Mouse (Mus musculus) kidney, embryonic 16.5 days (tissue): ENCODE data around the gene Ryk. TPM values are rescaled to one million over a fixed set of nuclear protein-coding genes. Genes with fewer than 3 reads are reported as not detected.
A peak's percentile ranks its signal among the peaks of the same experiment; 100 is the strongest.

Experiments used
- ATAC-seq: fragments of 200-750 bp; cut with Nextera tagmentation; 2 replicates; pipeline ENCODE4 v1.8.0; 2017; ENCODE audit warnings: moderate TSS enrichment; ENCODE audit not compliant: low FRiP score, low TSS enrichment
- H3K27ac ChIP-seq: fragments of 300-500 bp; sonication (generic); 2 replicates; pipeline ENCODE4 v1.5.1; 2014; ENCODE audit warnings: low read length
- H3K27me3 ChIP-seq: fragments of 300-500 bp; sonication (generic); 2 replicates; pipeline ENCODE4 v1.6.1; 2014; ENCODE audit warnings: low read length, control low read depth, mixed read lengths; ENCODE audit not compliant: insufficient read depth
- H3K36me3 ChIP-seq: fragments of 300-500 bp; sonication (generic); 2 replicates; pipeline ENCODE4 v1.6.1; 2014; ENCODE audit warnings: low read length, control low read depth, mixed read lengths; ENCODE audit not compliant: insufficient read depth
- H3K4me1 ChIP-seq: fragments of 300-500 bp; sonication (generic); 2 replicates; pipeline ENCODE4 v1.6.1; 2014; ENCODE audit warnings: low read length, control low read depth, mixed read lengths; ENCODE audit not compliant: insufficient read depth
- H3K4me2 ChIP-seq: fragments of 300-500 bp; sonication (generic); replicated peaks from 2 replicates; pipeline ENCODE4 v1.6.1; 2014; ENCODE audit warnings: low read depth, low read length
- H3K4me3 ChIP-seq: fragments of 300-500 bp; sonication (generic); 2 replicates; pipeline ENCODE4 v1.5.1; 2014; ENCODE audit warnings: mild to moderate bottlenecking, low read length
- H3K9ac ChIP-seq: fragments of 300-500 bp; sonication (generic); replicated peaks from 2 replicates; pipeline ENCODE4 v1.6.1; 2014; ENCODE audit warnings: low read length
- H3K9me3 ChIP-seq: fragments of 300-500 bp; sonication (generic); 2 replicates; pipeline ENCODE4 v1.6.1; 2016; ENCODE audit warnings: low read length, control low read depth
- WGBS: fragments of 180-500 bp; shearing (Covaris S2); extraction: QIAGEN DNeasy Blood & Tissue Kit; methylation state at CpG from one replicate; pipeline ENCODE4 v1.1.7; 2014; 5-methylcytosine and 5-hydroxymethylcytosine counted together
- polyA plus RNA-seq: library from polyadenylated mRNA; unstranded; fragments of >200 nt; fragmentation: Nextera tagmentation; extraction: Ambion mirVana; gene quantifications from 2 replicates; pipeline ENCODE4 v1.2.1, GENCODE M21; 2015

Ryk gene
- polyA plus RNA-seq, result 17.0 and 18.5 TPM in 2 replicates

GRCm38 (mm10) chr9:102834742-102835591 is at the start of gene Ryk:
Gene Ryk, plus strand, starts transcription at chr9:102834917.
- ATAC-seq, result peak; percentile 83
- Histone ChIP-seq H3K4me3 (peak within 1 kb of the TSS; percentile 67), H3K4me2 (peak within 1 kb of the TSS; percentile 63), H3K36me3 (no peaks in the 10 kb centered on the region), H3K9ac (peak within 1 kb of the TSS; percentile 97), H3K4me1 (peaks cover 39% of the 10 kb centered on the region), H3K27ac (peak within 1 kb of the TSS; percentile 88), H3K9me3 (no peaks in the 10 kb centered on the region), H3K27me3 (no peaks in the 10 kb centered on the region)
- under 1% methylated on average over 82 of the region's 119 CpGs for WGBS

GRCm38 (mm10) chr9:102789491-102789890 is 45.2 kb upstream of the Ryk start:
- H3K4me1 ChIP-seq, result peaks cover 10% of the 10 kb centered on the region; the same call in 1 of the 2 replicates
- no peak for ATAC-seq

GRCm38 (mm10) chr9:102791845-102792244 is 42.9 kb upstream of the Ryk start:
- ATAC-seq, result no peak
- Histone ChIP-seq H3K9ac (no peak overlapping the region), H3K27ac (no peak overlapping the region), H3K36me3 (no peaks in the 10 kb centered on the region), H3K4me3 (no peak overlapping the region), H3K4me2 (peak overlapping the region; percentile 30; the same call in 1 of the 2 replicates), H3K27me3 (no peaks in the 10 kb centered on the region), H3K9me3 (no peaks in the 10 kb centered on the region), H3K4me1 (peaks cover 7% of the 10 kb centered on the region; the same call in 1 of the 2 replicates)
- 51% methylated on average over 9 of the region's 9 CpGs for WGBS

More at GRCm38 (mm10) chr9:102789491-102789890, 45.2 kb upstream of the Ryk start:
- no peak overlapping the region for H3K9ac ChIP-seq
- H3K36me3 ChIP-seq, result no peaks in the 10 kb centered on the region
- WGBS, result 68% methylated on average over 3 of the region's 3 CpGs
- H3K27me3 ChIP-seq, result no peaks in the 10 kb centered on the region
- no peaks in the 10 kb centered on the region for H3K9me3 ChIP-seq
- no peak overlapping the region for H3K27ac ChIP-seq
- no peak overlapping the region for H3K4me2 ChIP-seq
- no peak overlapping the region for H3K4me3 ChIP-seq

GRCm38 (mm10) chr9:102792836-102793235 is 41.9 kb upstream of the Ryk start:
- Histone ChIP-seq H3K9me3 (no peaks in the 10 kb centered on the region), H3K36me3 (no peaks in the 10 kb centered on the region), H3K4me2 (no peak overlapping the region), H3K27ac (no peak overlapping the region), H3K27me3 (no peaks in the 10 kb centered on the region), H3K4me1 (peaks cover 7% of the 10 kb centered on the region; the same call in 1 of the 2 replicates), H3K9ac (no peak overlapping the region), H3K4me3 (no peak overlapping the region)
- no peak for ATAC-seq
- WGBS, result 73% methylated on average over 14 of the region's 15 CpGs

GRCm38 (mm10) chr9:102793286-102793809 is 41.4 kb upstream of the Ryk start:
- H3K27ac ChIP-seq, result no peak overlapping the region
- H3K4me2 ChIP-seq, result no peak overlapping the region
- ATAC-seq, result no peak
- 72% methylated on average over 12 of the region's 12 CpGs for WGBS
- H3K4me1 ChIP-seq, result peaks cover 7% of the 10 kb centered on the region; the same call in 1 of the 2 replicates
- H3K9ac ChIP-seq, result no peak overlapping the region
- H3K4me3 ChIP-seq, result no peak overlapping the region
- no peaks in the 10 kb centered on the region for H3K36me3 ChIP-seq
- H3K27me3 ChIP-seq, result no peaks in the 10 kb centered on the region
- H3K9me3 ChIP-seq, result no peaks in the 10 kb centered on the region

DNA sequence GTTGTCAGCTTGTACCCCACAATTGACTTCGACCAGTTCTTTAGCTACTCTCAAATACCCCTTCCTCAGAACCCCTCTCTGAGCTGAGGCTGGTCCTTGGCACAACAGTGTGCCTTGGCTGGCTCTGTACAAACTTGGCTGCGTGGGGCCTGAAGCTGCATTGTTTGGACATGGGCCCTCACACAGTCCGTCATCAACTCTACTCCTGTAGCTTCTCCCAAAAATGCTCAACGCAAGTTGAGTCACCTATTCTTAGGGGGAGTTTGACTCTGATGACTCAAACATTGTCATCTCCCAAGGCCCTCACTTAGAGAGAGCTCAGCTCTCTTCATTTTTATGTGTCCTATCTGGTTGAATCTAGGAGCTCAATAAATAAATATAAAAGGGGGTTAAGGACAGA is 36.3 kb upstream of the Ryk start:
- H3K4me2 ChIP-seq, result no peak overlapping the region
- no peak overlapping the region for H3K9ac ChIP-seq
- no peaks in the 10 kb centered on the region for H3K9me3 ChIP-seq
- H3K27me3 ChIP-seq, result no peaks in the 10 kb centered on the region
- WGBS, result 89% methylated on average over 4 of the region's 4 CpGs
- no peak for ATAC-seq
- H3K4me1 ChIP-seq, result 0 out of 2 replicates have a peak, but pooled peaks cover 2% of the 10 kb centered on the region
- H3K27ac ChIP-seq, result no peak overlapping the region
- H3K4me3 ChIP-seq, result no peak overlapping the region
- H3K36me3 ChIP-seq, result no peaks in the 10 kb centered on the region

DNA sequence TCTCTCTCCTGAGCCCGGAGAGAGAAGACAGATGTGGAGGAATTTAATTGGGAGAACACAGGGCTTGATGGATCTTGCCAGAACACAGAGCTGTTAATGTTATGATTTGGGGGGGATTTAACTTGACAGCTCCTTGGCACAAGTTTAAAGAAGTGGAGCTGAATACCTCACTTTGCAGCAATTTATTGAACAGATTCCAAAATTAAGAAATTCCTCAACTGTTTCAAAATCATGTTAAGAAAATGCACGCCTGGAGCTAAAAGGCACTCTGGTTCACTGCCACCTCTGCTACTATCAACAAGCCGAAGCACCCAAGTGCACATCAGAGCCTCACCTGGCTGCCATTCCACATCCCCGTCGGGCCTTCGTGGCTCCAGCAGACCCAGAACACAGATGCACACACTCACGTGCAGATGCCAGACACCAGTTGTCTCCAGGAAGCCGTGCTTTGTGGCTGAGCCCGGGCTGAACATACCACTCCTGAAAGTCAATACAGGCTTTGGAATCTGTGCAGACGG is 28.6 kb upstream of the Ryk start:
- 0 out of 2 replicates have a peak, but pooled peaks cover 3% of the 10 kb centered on the region for H3K9me3 ChIP-seq
- ATAC-seq, result no peak

DNA sequence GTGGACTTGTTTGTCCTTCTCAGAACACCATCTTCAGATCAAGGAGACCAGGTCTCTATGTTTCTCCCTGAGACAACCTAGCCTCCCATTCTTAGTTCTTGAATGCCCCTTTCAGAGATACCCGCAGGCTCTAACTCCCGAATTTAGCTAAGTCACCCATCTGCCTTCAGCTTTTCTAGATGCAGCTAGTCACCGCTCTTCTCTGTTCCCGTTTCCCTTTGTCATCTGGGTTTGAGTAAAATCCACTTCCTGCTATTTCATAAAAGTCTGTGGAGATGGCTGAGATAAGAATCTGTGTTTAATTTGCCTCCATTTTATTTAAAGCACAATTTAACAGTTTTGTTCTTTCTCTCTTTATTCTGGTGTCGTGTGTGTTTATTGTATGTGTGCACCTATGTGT is 23.5 kb upstream of the Ryk start:
- Histone ChIP-seq H3K9me3 (0 out of 2 replicates have a peak, but pooled peaks cover 3% of the 10 kb centered on the region), H3K4me3 (no peak overlapping the region), H3K4me1 (no peaks in the 10 kb centered on the region), H3K9ac (no peak overlapping the region), H3K4me2 (no peak overlapping the region), H3K27ac (no peak overlapping the region), H3K27me3 (no peaks in the 10 kb centered on the region), H3K36me3 (no peaks in the 10 kb centered on the region)
- 84% methylated on average over 5 of the region's 5 CpGs for WGBS
- no peak for ATAC-seq

More for the DNA sequence above, 28.6 kb upstream of the Ryk start:
- no peak overlapping the region for H3K4me2 ChIP-seq
- no peak overlapping the region for H3K4me3 ChIP-seq
- no peaks in the 10 kb centered on the region for H3K4me1 ChIP-seq
- no peak overlapping the region for H3K27ac ChIP-seq
- no peaks in the 10 kb centered on the region for H3K36me3 ChIP-seq
- WGBS, result 68% methylated on average over 10 of the region's 10 CpGs
- no peaks in the 10 kb centered on the region for H3K27me3 ChIP-seq
- no peak overlapping the region for H3K9ac ChIP-seq

DNA sequence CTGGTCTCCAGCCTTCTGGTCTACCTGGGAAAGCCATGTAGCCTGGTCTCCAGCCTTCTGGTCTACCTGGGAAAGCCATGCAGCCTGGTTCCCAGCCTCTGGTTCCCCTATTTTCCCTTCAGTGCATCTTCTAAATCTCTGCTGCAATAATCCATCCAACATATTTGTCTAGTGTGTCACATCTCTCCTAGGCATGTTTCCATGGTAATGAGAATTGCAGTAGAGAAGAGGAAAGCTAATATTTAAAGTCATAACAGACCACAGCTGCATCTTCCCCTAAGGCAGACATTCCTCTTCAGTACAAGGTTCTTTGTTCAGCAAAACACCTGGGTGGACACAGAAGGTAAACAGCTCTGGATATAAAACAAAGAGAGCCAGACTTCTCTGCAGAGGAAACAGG is 16.5 kb upstream of the Ryk start:
- Histone ChIP-seq H3K9me3 (0 out of 2 replicates have a peak, but pooled peaks cover 5% of the 10 kb centered on the region), H3K27ac (no peak overlapping the region), H3K4me1 (no peaks in the 10 kb centered on the region), H3K4me3 (no peak overlapping the region), H3K36me3 (no peaks in the 10 kb centered on the region), H3K4me2 (no peak overlapping the region), H3K27me3 (no peaks in the 10 kb centered on the region), H3K9ac (no peak overlapping the region)
- no peak for ATAC-seq

- H3K4me3 ChIP-seq, result no peak overlapping the region
- H3K9me3 ChIP-seq, result no peaks in the 10 kb centered on the region
- H3K27me3 ChIP-seq, result no peaks in the 10 kb centered on the region
- 87% methylated on average over 7 of the region's 7 CpGs for WGBS
- H3K4me2 ChIP-seq, result no peak overlapping the region
- peaks cover 6% of the 10 kb centered on the region; the same call in 1 of the 2 replicates for H3K4me1 ChIP-seq
- H3K36me3 ChIP-seq, result no peaks in the 10 kb centered on the region
- no peak for ATAC-seq
- no peak overlapping the region for H3K27ac ChIP-seq
- no peak overlapping the region for H3K9ac ChIP-seq
These were observed 6.1 kb upstream of the Ryk start for GRCm38 (mm10) chr9:102828604-102829003.
